Mouse (Mus musculus): ENCODE data around the gene Ogdh.

GRCm38 (mm10) chr11:6292988-6293349 is 1.5 kb downstream of the Ogdh start:
- TF ChIP-seq CTCF (IDR thresholded peaks at IDR 0.05; ENCODE audit: low read depth) (no peak), EP300 (IDR thresholded peaks at IDR 0.05; ENCODE audit: low read depth) (no peak)

Data from liver, postnatal 0 days (tissue).